Mouse (Mus musculus) liver, postnatal 0 days (tissue): ENCODE results near the gene Dynll2.

Experiments
- CTCF ChIP-seq: sonication (generic); IDR thresholded peaks from 2 replicates; pipeline ENCODE4 v1.5.1; 2016; ENCODE audit warnings: antibody characterized with exemption, low read depth
- EP300 ChIP-seq: IDR thresholded peaks from 2 replicates; pipeline ENCODE4 v1.6.1; 2016; ENCODE audit warnings: antibody characterized with exemption, low read depth, mild to moderate bottlenecking

GRCm38 (mm10) chr11:87978905-87979304, 8.4 kb downstream of the Dynll2 start:
- TF ChIP-seq CTCF (no peak; the same call in 1 of the 2 replicates), EP300 (no peak)
